Mouse (Mus musculus): ENCODE measurements around the gene Dnttip1.

Dnttip1 gene

GRCm38 (mm10) chr2:164745843-164746479 lies at the start of gene Dnttip1, which contains the start of gene Wfdc3:
TSS of gene Dnttip1 (plus strand) at chr2:164745983.
TSS of gene Wfdc3 (minus strand) at chr2:164745931.
- WGBS: under 1% methylated on average over 70 of the region's 70 CpGs

- WGBS: 80% methylated on average over 4 of the region's 4 CpGs
Measured at GRCm38 (mm10) chr2:164698201-164698600, 47.6 kb upstream of the Dnttip1 start, which contains the start of gene Spint4. TSS of gene Spint4 (plus strand) at chr2:164698501.

DNA sequence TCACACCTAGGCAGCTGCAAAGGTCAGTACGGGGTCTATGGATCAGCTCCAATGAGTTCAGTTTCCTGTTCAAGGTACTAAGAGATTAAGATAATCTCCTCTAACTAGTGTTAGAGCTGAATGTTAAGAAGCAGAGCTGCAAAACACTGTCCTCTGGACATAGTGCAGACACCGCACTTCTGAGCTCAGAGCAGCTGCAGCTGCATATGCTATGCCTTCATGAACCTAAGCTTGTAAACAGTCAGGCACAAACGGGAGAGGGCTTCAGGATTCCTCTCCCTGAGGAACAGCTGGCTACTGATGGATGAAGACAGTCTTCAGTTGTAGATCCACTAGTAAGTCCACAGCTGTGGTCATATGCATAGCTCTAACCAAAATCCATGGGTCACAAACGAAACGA lies 44.8 kb upstream of the Dnttip1 start:
- 77% methylated on average over 5 of the region's 5 CpGs for WGBS

- 78% methylated on average over 5 of the region's 5 CpGs for WGBS
Measured at GRCm38 (mm10) chr2:164701761-164702160, 44.0 kb upstream of the Dnttip1 start.

DNA sequence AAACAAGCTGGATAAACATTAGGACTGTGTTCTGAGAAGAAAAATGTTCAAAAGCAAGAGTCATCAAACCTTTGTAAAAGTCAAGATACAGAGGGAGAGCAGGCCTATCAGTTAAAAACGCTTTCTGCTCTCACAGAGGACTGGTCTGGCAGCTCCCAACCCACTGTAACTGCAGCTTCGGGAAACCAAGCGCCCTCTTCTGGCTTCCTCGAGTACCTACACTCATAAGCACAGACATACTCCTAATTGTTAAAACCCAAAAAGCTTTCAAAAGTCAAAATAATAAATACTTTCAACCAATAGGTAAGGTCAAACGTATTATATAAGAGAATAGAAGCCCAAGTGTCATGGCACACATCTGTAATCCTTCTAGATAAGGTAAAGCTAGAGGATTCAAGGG lies 41.5 kb upstream of the Dnttip1 start:
- WGBS: 83% methylated on average over 5 of the region's 5 CpGs

- WGBS: 93% methylated on average over 6 of the region's 6 CpGs
Measured at GRCm38 (mm10) chr2:164705328-164705727, 40.5 kb upstream of the Dnttip1 start.

DNA sequence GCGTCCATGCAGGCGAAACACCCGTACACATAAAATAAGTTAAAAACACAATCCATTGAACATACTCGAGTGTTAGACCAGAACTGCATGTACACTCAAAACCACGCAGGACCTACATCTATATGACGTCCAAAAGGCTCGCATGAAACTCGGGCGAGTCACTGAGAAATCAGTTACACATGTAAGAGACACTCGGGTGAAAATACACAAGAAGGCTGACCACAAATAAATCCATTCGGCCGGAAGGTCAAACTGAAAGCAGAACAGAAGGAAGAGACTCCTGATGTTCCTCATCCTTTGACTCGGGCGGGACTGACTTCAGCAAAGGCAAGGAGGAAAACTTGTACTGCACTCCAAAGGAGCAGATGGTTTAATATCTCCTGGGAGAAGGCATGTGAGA lies 39.8 kb upstream of the Dnttip1 start:
- WGBS: 92% methylated on average over 14 of the region's 14 CpGs

GRCm38 (mm10) chr2:164715005-164715404 lies 30.8 kb upstream of the Dnttip1 start, which contains the start of gene Spint5:
TSS of gene Spint5 (plus strand) at chr2:164715305.
- WGBS: 85% methylated on average over 6 of the region's 6 CpGs

DNA sequence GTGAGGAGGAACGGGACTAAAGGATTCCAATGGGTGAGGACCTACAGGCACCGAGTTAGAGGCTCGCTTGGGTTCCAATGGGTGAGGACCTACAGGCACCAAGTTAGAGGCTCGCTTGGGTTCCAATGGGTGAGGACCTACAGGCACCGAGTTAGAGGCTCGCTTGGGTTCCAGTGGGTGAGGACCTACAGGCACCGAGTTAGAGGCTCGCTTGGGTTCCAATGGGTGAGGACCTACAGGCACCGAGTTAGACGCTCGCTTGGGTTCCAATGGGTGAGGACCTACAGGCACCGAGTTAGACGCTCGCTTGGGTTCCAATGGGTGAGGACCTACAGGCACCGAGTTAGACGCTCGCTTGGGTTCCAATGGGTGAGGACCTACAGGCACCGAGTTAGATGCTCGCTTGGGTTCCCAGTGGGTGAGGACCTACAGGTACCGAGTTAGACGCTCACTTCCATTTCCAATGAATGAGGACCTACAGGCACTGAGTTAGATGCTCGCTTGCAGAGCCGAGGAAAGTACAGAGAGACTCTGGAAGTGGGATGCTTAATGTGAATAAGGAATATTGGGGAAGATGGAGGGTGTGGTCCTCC lies 29.5 kb upstream of the Dnttip1 start:
- 92% methylated on average over 23 of the region's 23 CpGs for WGBS

DNA sequence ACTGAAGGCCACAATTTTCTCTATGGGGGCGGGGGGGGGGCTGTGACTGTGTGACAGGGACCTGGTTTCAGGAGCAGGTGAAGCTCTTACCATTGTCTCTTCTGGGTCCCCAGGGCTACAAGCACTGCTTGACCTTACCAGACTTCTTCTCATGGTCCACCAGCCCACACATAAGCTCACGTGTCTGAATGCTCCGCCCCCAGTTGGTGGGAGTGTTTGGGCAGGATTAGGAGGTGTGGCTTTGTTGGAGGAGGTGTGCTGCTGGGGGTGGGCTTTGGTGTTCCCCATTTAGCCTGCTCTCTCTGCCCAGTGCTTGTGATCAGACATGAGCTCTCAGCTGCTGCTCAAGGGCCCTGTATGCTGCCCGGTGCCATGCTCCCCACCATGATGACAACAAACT lies 22.5 kb upstream of the Dnttip1 start:
- 70% methylated on average over 4 of the region's 4 CpGs for WGBS

DNA sequence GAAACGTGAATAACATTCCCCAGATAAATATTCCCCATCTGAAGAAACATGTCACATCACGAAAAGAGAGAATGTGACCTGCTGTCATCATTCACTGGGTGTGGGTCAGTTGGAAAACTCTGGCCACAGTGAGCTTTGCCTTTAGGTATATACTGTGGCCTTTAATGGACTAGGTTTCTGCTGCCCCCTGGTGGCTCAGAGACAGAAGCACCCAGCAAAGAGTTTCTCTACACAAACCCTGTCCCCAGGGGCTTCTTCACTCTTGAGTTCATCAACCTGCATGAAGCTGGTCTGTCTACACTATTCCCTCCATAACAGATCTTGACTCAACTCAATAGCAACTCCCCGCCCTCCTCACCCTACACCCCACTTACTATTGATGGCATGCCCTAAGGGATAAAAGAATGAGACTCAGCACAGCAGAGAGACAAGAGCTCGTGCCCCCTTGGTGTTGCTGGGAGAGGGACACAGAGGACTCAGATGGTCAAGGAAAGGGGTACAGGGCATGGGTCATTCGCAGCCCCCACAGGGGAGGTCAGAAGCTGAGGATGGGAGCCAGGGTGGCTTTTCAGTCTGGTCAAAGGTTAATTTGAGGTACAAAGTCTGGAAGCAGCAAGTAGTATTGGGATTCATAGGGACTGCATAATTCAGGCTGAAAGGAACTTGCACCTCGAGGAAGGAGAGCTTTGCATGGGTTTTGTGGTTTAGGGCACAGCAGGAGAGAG lies 19.7 kb upstream of the Dnttip1 start:
- WGBS: 25% methylated on average over 6 of the region's 6 CpGs

GRCm38 (mm10) chr2:164731719-164732118 lies 14.1 kb upstream of the Dnttip1 start:
- 89% methylated on average over 5 of the region's 5 CpGs for WGBS

GRCm38 (mm10) chr2:164733259-164733658 lies 12.5 kb upstream of the Dnttip1 start:
- 90% methylated on average over 2 of the region's 2 CpGs for WGBS

DNA sequence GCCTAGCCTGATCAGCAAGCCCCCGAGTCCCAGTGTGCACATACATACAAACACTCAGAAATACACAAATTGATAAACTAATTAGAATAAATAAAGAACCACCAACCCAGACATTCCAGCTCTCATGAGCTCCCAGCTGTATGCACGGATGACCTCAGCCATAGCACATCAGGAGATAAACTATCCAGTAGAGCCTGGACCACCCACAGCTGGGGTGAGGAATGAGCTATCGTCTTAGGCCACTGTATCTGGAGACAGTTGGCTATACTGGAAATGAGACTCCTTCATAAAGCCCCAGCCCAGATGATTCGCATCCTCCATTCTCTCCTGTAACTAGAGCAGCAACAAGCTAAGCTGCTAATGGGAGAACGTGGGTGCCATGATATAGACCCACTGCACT lies 10.9 kb upstream of the Dnttip1 start:
- WGBS: 86% methylated on average over 5 of the region's 5 CpGs

DNA sequence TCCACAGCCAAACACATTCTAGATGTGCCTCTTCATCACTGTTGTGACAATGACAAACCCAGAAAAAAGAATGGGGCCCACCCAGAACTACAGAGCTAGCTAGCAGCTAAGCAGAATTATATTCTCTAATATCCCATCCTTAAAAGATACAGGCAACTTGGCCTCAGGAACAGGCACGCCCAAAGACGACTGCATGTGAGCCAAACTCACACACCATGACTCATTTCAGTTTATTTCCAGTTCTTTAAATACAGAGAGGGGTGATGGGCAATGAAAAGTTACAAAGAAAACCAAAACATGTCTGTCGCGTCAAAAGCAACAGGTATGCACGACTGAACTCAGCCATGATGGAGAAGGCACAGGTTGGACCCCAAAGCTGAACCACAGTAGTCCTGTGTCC lies 10.3 kb upstream of the Dnttip1 start:
- 66% methylated on average over 5 of the region's 5 CpGs for WGBS

- WGBS: 78% methylated on average over 3 of the region's 3 CpGs
Measured at GRCm38 (mm10) chr2:164737377-164738090, 8.2 kb upstream of the Dnttip1 start.

DNA sequence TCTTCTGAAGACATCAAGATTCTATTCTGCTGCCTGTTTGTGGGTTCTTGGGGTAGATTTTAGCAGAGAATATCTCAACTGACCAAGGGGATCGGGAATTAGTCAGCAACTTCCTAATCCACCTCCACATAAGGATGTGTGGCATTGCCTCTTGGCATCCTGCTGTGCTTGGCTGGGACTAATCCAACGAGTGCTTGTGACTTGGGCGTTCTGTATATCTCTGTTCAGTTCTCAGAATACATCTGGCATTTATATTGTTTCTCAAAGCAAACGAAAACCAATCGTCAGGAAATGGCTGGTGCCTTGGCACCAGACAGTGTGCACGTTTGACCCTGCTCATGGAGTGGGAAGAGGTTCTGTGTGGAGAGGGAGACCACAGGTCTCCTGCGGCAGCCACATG lies 5.9 kb upstream of the Dnttip1 start:
- WGBS: 39% methylated on average over 7 of the region's 7 CpGs

DNA sequence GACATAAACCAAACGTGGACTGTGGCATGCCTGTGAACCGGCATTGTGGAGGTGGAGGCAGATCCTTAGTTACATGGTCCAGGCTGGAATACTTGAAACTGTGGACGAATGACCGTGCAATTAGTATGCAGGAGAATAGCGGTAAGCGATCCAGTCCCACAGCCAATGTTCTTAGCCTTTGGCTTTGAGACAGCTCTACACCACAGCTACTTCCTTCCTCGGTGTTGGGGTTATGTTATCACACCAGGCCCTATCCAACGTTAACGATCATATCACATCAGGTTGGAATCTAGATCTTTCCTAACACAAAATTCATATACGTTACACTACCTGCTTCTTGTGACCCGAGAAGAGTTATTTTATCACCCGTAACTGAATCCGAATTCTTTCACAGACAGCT lies 796 bp upstream of the Dnttip1 start:
- WGBS: 67% methylated on average over 13 of the region's 13 CpGs

DNA sequence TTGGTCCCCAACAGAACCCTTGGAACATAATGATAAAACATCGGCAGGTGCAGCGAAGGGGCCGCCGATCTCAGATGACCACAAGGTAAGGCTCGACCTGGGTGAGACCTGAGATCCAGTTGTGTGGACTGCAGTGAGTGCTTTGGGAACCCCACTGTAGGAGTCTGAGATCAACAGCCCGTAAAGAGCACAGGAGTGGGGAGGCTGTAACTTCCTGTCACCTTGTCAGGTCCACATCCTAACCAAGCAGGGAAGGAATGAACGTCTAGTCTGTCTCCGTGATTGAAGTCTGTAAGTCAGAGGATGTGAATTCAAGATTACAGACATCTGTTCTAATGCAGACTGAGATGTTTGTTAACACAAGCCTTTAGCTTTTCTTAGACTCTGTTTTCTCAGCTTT lies 910 bp downstream of the Dnttip1 start:
- WGBS: 51% methylated on average over 8 of the region's 8 CpGs

DNA sequence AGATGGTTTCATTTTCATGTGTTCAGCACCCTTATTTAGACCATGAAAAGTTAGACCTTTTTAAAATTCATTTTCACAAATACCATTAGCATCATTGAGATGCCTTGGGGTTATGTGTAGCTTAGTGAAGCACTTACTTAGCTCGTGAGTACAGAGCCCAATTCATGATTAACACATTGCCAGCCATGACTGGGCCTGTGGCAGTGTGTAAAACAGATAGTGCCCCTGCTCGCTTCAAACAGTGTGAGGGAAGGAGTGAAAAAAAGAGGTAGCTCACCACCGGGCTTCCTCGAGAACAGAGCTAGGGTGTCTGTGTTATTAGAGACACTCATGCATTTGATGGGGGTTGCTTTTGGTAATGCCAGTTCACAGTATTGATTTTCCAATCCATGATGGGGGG lies 2.4 kb downstream of the Dnttip1 start:
- 75% methylated on average over 4 of the region's 4 CpGs for WGBS

DNA sequence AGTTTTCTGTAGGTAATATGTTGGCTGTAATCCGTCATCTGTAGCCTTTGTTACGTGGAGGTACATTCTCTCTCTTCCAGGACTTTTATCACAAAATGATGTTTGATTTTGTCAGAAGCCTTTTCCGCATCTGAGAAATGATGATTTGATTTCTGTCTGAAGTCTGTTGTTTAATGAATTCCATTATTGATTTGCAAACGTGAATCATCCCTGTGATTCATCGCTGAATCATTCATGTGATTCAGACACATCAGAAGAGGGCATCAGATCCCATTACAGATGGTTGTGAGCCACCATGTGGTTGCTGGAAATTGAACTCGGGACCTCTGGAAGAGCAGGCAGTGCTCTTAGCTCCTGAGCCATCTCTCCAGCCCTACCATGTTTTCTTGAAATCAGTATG lies 3.2 kb downstream of the Dnttip1 start:
- WGBS: 61% methylated on average over 6 of the region's 6 CpGs

DNA sequence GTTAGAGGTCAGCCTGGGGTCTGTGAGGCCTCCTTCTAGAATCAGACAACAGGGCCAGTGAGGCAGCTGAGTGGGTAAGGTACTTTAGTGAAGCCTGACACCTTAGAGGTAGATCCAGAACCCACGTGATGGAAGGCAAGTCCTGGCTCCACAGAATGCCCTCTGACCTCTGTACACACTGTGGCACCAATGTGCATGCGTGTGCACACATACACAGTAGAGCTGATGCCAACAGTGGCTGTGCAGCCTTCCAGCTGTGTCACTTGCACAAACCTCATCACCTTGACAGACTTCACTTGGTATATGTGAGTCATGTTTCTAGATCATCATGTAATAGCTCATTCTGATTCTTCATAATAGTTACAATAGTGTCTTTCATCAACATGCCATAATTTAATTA lies 6.7 kb downstream of the Dnttip1 start:
- WGBS: 91% methylated on average over 2 of the region's 2 CpGs

Measured in cerebral cortex, adult 2 months (tissue).